Mouse (Mus musculus): ENCODE data around the gene Abtb2. TPM values are rescaled to one million over a fixed set of nuclear protein-coding genes. Genes with fewer than 3 reads are reported as not detected.

The Abtb2 gene
- total and polyA plus RNA-seq, 2 experiments from 2014 or later = 6.5 to 16.9 TPM

DNA sequence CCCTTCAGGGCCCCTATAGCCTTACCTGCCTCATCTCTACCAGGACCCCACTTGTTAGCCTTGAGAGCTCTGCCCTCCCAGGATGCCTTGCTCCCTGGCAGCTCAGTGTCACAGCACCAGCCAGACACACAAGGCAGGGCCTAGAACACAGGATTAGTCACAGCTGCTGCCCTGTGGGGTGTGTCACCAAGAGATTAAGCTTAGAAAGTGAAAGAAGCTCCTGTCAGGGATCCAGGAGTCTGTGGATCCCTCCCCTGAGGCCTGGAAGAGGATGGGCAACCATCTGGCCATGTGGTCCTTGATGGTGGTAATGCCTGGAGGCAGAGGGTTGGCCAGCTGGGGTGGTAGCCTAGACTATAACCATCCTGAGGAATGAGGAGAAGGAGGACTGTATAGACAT lies 121.0 kb downstream of the Abtb2 start:
- H3K9me3 ChIP-seq (ENCODE audit: low read length) = no peaks in the 10 kb centered on the region
- H3K4me3 ChIP-seq (ENCODE audit: low read depth, low read length) = no peak overlapping the region
- no peak overlapping the region for H3K27ac ChIP-seq (ENCODE audit: low read depth, low read length)
- H3K36me3 ChIP-seq (ENCODE audit: insufficient read depth) = no peaks in the 10 kb centered on the region
- no peak for ATAC-seq
- DNase-seq = no peak
- H3K4me2 ChIP-seq (ENCODE audit: low read depth) = no peak overlapping the region
- no peak for TF ChIP-seq CTCF (IDR thresholded peaks at IDR 0.05; ENCODE audit: low read depth)
- no peak overlapping the region for H3K9ac ChIP-seq
- H3K4me1 ChIP-seq (ENCODE audit: insufficient read depth) = no peaks in the 10 kb centered on the region
- no peaks in the 10 kb centered on the region for H3K27me3 ChIP-seq (ENCODE audit: insufficient read depth, low read length)

DNA sequence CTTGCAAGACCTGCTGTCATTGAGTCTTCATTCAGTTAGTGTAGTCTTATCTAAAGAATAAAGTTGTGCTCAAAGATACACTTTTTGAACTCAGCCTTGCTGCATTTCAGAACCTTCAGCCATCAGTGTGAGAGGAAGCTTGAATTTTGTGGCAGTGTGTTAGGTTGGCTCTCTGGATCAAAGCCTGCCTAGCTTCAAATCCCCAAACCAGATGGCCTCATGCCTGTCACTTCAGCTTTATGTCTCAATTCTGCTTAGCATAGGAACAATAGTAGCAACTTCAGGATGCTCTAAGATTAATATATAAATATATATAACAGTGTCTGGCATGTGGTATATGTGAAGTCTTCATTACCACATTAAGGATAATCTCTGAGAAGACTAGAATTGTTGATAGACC lies 121.8 kb downstream of the Abtb2 start:
- no peak overlapping the region for H3K4me3 ChIP-seq (ENCODE audit: low read depth, low read length)
- no peaks in the 10 kb centered on the region for H3K9me3 ChIP-seq (ENCODE audit: low read length)
- ATAC-seq (no peak), DNase-seq (no peak)
- no peak overlapping the region for H3K4me2 ChIP-seq (ENCODE audit: low read depth)
- no peaks in the 10 kb centered on the region for H3K36me3 ChIP-seq (ENCODE audit: insufficient read depth)
- no peak for TF ChIP-seq CTCF (IDR thresholded peaks at IDR 0.05; ENCODE audit: low read depth)
- no peak overlapping the region for H3K27ac ChIP-seq (ENCODE audit: low read depth, low read length)
- H3K4me1 ChIP-seq (ENCODE audit: insufficient read depth) = no peaks in the 10 kb centered on the region
- H3K27me3 ChIP-seq (ENCODE audit: insufficient read depth, low read length) = no peaks in the 10 kb centered on the region
- no peak overlapping the region for H3K9ac ChIP-seq

DNA sequence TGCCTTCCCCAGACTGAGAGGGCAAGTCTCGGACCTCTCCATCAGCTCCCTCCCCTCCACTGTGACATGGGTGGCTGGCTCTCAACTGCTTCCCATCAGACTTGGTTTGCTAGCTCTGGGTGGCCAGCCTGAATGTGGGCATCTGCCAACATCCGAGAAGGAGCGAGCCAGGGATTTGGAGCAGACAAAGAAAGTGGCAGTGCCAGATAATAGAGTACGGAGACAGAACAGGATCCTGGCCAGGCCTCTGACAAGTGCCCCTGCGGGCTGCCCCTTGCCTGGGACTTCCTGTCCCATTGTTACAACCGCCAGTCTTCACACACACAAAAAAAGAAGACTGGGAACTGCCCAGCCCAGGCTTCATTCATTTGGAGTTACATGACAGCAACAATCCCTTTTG lies 124.3 kb downstream of the Abtb2 start:
- TF ChIP-seq CTCF (IDR thresholded peaks at IDR 0.05; ENCODE audit: low read depth) = no peak
- H3K4me3 ChIP-seq (ENCODE audit: low read depth, low read length) = no peak overlapping the region
- no peak overlapping the region for H3K27ac ChIP-seq (ENCODE audit: low read depth, low read length)
- DNase-seq (peak; percentile 75), ATAC-seq (peak; percentile 87)
- no peaks in the 10 kb centered on the region for H3K9me3 ChIP-seq (ENCODE audit: low read length)
- H3K9ac ChIP-seq = no peak overlapping the region
- H3K27me3 ChIP-seq (ENCODE audit: insufficient read depth, low read length) = no peaks in the 10 kb centered on the region
- WGBS = 10% methylated on average over 6 of the region's 6 CpGs
- H3K36me3 ChIP-seq (ENCODE audit: insufficient read depth) = no peaks in the 10 kb centered on the region
- H3K4me2 ChIP-seq (ENCODE audit: low read depth) = no peak overlapping the region
- no peaks in the 10 kb centered on the region for H3K4me1 ChIP-seq (ENCODE audit: insufficient read depth)

DNA sequence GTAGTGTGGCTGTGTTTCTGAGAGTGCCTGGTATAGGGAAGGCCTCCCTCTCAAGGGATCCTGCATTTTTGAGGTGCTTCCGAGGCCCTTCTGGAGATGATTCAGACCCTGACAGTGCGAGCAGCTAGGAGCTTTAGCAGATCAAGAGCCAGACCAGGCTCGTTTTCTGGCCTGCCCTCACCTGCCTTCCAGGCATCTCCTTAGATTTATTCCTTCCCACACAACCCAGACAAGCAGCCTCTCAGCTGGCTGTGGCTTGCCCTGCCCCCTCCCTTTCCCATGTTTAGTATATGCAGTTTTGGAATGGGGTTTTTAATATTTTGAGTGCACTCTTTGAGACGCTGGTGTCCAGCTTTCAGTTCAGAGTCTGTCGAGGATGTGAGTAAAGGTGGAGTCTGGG lies 124.7 kb downstream of the Abtb2 start:
- H3K27me3 ChIP-seq (ENCODE audit: insufficient read depth, low read length) = no peaks in the 10 kb centered on the region
- no peak for TF ChIP-seq CTCF (IDR thresholded peaks at IDR 0.05; ENCODE audit: low read depth)
- ATAC-seq (peak; percentile 17; the same call in 1 of the 2 replicates), DNase-seq (no peak)
- H3K9ac ChIP-seq = no peak overlapping the region
- 32% methylated on average over 5 of the region's 5 CpGs for WGBS
- H3K27ac ChIP-seq (ENCODE audit: low read depth, low read length) = no peak overlapping the region
- H3K4me2 ChIP-seq (ENCODE audit: low read depth) = no peak overlapping the region
- H3K4me3 ChIP-seq (ENCODE audit: low read depth, low read length) = no peak overlapping the region
- no peaks in the 10 kb centered on the region for H3K9me3 ChIP-seq (ENCODE audit: low read length)
- no peaks in the 10 kb centered on the region for H3K36me3 ChIP-seq (ENCODE audit: insufficient read depth)
- H3K4me1 ChIP-seq (ENCODE audit: insufficient read depth) = no peaks in the 10 kb centered on the region

DNA sequence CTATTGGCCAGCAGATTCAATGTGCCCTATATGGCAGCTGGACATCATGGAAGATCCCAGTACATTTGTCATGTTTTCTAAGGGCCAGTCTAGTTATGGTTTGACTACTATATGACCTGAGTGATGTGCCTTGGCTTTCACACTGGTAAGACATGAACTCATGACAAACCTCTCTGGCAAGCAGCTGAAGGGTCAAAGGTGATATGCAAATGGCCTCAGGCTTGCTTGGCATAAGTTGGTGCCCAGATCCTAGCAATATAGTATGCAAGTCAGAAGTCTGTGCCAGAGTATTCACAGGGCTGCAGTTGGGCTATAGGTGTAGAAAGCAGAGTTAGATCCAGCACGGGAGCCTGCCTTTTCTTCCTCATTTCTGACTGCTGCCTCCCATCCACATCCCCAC lies 125.2 kb downstream of the Abtb2 start:
- ATAC-seq (no peak), DNase-seq (no peak)
- no peak overlapping the region for H3K27ac ChIP-seq (ENCODE audit: low read depth, low read length)
- H3K9ac ChIP-seq = no peak overlapping the region
- no peak overlapping the region for H3K4me2 ChIP-seq (ENCODE audit: low read depth)
- H3K27me3 ChIP-seq (ENCODE audit: insufficient read depth, low read length) = no peaks in the 10 kb centered on the region
- no peak for TF ChIP-seq CTCF (IDR thresholded peaks at IDR 0.05; ENCODE audit: low read depth)
- no peaks in the 10 kb centered on the region for H3K36me3 ChIP-seq (ENCODE audit: insufficient read depth)
- no peak overlapping the region for H3K4me3 ChIP-seq (ENCODE audit: low read depth, low read length)
- WGBS = 86% methylated on average over 1 of the region's 1 CpGs
- H3K9me3 ChIP-seq (ENCODE audit: low read length) = no peaks in the 10 kb centered on the region
- H3K4me1 ChIP-seq (ENCODE audit: insufficient read depth) = no peaks in the 10 kb centered on the region

DNA sequence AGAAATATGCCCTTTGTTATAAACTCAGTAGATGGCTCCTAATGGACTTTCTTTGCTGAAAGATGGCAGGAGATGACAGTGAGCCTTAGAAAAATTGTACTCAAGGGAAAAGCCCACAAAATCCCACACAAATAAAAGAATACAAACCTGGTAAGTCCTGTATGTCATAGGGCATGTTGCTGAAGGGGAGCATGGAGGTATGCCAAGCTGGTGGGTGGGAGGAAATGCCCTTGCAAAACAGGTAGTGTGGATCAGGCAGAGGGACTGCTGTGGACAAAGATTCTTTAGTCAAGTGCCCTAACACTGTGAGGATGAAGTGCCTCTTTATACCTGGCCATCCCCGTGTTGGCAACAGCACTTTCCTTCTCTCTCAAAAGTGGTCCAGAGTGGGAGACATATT lies 126.7 kb downstream of the Abtb2 start:
- H3K9ac ChIP-seq = no peak overlapping the region
- no peaks in the 10 kb centered on the region for H3K9me3 ChIP-seq (ENCODE audit: low read length)
- no peak for DNase-seq
- no peaks in the 10 kb centered on the region for H3K27me3 ChIP-seq (ENCODE audit: insufficient read depth, low read length)
- no peak overlapping the region for H3K4me2 ChIP-seq (ENCODE audit: low read depth)
- WGBS = 97% methylated on average over 1 of the region's 1 CpGs
- H3K4me3 ChIP-seq (ENCODE audit: low read depth, low read length) = no peak overlapping the region
- no peaks in the 10 kb centered on the region for H3K36me3 ChIP-seq (ENCODE audit: insufficient read depth)
- ATAC-seq = no peak
- no peak overlapping the region for H3K27ac ChIP-seq (ENCODE audit: low read depth, low read length)
- no peak for TF ChIP-seq CTCF (IDR thresholded peaks at IDR 0.05; ENCODE audit: low read depth)
- no peaks in the 10 kb centered on the region for H3K4me1 ChIP-seq (ENCODE audit: insufficient read depth)

DNA sequence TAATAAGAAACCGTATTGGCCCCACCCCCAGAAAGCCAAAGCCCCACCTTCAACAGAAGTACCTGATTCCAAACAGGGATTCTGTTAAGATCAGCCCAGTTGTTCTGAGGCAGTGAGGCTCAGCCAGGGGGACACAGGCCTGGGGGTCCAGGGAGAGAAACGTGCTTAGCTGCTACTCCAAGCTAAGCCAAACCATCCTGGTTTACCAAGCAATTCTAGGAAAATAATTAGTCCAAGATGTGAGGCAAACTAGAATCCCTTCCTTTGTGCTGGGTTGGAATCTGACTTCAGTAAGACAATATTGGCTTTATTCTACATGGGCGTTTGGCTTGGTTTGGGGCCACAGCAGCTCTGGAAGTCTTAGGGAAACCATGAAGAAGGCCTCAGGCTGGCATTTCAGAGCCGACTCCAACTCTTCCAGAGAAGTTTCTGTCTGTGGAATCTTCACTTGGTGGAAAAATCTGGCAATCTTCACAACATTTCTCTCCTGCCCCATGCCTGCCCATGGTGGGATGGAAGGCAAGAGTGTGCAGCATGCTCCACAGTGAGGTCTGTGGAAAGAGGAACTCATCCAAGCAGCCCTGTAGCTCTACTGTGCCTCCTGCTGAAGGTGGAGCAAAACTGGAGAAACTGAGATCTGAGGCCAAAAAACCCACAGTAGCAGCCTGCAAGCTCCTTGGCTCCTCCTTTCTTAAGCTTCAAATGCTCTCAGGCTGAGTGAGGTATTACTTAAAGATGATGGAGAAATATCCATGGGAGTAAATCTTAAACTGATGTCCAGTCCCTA lies 128.9 kb downstream of the Abtb2 start:
- DNase-seq (no peak), ATAC-seq (no peak)
- no peak for TF ChIP-seq CTCF (IDR thresholded peaks at IDR 0.05; ENCODE audit: low read depth)
- Histone ChIP-seq H3K9me3 (ENCODE audit: low read length) (no peaks in the 10 kb centered on the region), H3K4me2 (ENCODE audit: low read depth) (no peak overlapping the region), H3K4me3 (ENCODE audit: low read depth, low read length) (no peak overlapping the region), H3K4me1 (ENCODE audit: insufficient read depth) (no peaks in the 10 kb centered on the region), H3K27me3 (ENCODE audit: insufficient read depth, low read length) (no peaks in the 10 kb centered on the region), H3K9ac (no peak overlapping the region), H3K36me3 (ENCODE audit: insufficient read depth) (no peaks in the 10 kb centered on the region), H3K27ac (ENCODE audit: low read depth, low read length) (no peak overlapping the region)
- 77% methylated on average over 4 of the region's 4 CpGs for WGBS
